Mouse (Mus musculus): Measurements from ENCODE around the gene Prr18. TPM values are rescaled to one million over a fixed set of nuclear protein-coding genes. Genes with fewer than 3 reads are reported as not detected.

The Prr18 gene
- total and polyA plus RNA-seq, 2 experiments from 2014 or later: not detected

GRCm38 (mm10) chr17:8297746-8298145, 39.5 kb upstream of the Prr18 start:
- TF ChIP-seq CTCF (IDR thresholded peaks at IDR 0.05; ENCODE audit: low read depth) (no peak), EP300 (IDR thresholded peaks at IDR 0.05; ENCODE audit: low read depth) (no peak)
- 72% methylated on average over 5 of the region's 5 CpGs for WGBS
- DNase-seq (ENCODE audit: low spot score) (no peak), ATAC-seq (ENCODE audit: insufficient read depth, low read depth) (no peak)
- Histone ChIP-seq H3K4me3 (ENCODE audit: low read depth, low read length) (no peak overlapping the region), H3K9me3 (replicated peaks; ENCODE audit: control insufficient read depth, low read length) (no peaks in the 10 kb centered on the region), H3K9ac (replicated peaks; ENCODE audit: low read depth, low read length) (no peak overlapping the region), H3K27me3 (ENCODE audit: control insufficient read depth, insufficient read depth, low read length) (no peaks in the 10 kb centered on the region), H3K27ac (ENCODE audit: low read depth) (no peak overlapping the region), H3K36me3 (replicated peaks; ENCODE audit: control insufficient read depth, insufficient read depth, low read length) (peaks cover 34% of the 10 kb centered on the region), H3K4me1 (ENCODE audit: control insufficient read depth, insufficient read depth) (no peaks in the 10 kb centered on the region), H3K4me2 (ENCODE audit: low read depth, low read length) (no peak overlapping the region)

GRCm38 (mm10) chr17:8298281-8298680, 39.0 kb upstream of the Prr18 start:
- no peak overlapping the region for H3K4me2 ChIP-seq (ENCODE audit: low read depth, low read length)
- ATAC-seq (ENCODE audit: insufficient read depth, low read depth) (no peak), DNase-seq (ENCODE audit: low spot score) (no peak)
- H3K4me3 ChIP-seq (ENCODE audit: low read depth, low read length): no peak overlapping the region
- H3K9ac ChIP-seq (replicated peaks; ENCODE audit: low read depth, low read length): no peak overlapping the region
- no peaks in the 10 kb centered on the region for H3K27me3 ChIP-seq (ENCODE audit: control insufficient read depth, insufficient read depth, low read length)
- TF ChIP-seq EP300 (IDR thresholded peaks at IDR 0.05; ENCODE audit: low read depth) (no peak), CTCF (IDR thresholded peaks at IDR 0.05; ENCODE audit: low read depth) (no peak)
- peaks cover 32% of the 10 kb centered on the region for H3K36me3 ChIP-seq (replicated peaks; ENCODE audit: control insufficient read depth, insufficient read depth, low read length)
- no peak overlapping the region for H3K27ac ChIP-seq (ENCODE audit: low read depth)
- no peaks in the 10 kb centered on the region for H3K9me3 ChIP-seq (replicated peaks; ENCODE audit: control insufficient read depth, low read length)
- no peaks in the 10 kb centered on the region for H3K4me1 ChIP-seq (ENCODE audit: control insufficient read depth, insufficient read depth)
- WGBS: 84% methylated on average over 2 of the region's 2 CpGs

- H3K27me3 ChIP-seq (ENCODE audit: control insufficient read depth, insufficient read depth, low read length): no peaks in the 10 kb centered on the region
These were observed 37.7 kb upstream of the Prr18 start for GRCm38 (mm10) chr17:8299524-8299923.

GRCm38 (mm10) chr17:8301515-8301914, 35.7 kb upstream of the Prr18 start:
- no peak for TF ChIP-seq EP300 (IDR thresholded peaks at IDR 0.05; ENCODE audit: low read depth)
- no peak for TF ChIP-seq CTCF (IDR thresholded peaks at IDR 0.05; ENCODE audit: low read depth)
- Histone ChIP-seq H3K4me2 (ENCODE audit: low read depth, low read length) (no peak overlapping the region), H3K9ac (replicated peaks; ENCODE audit: low read depth, low read length) (no peak overlapping the region), H3K27me3 (ENCODE audit: control insufficient read depth, insufficient read depth, low read length) (no peaks in the 10 kb centered on the region), H3K4me3 (ENCODE audit: low read depth, low read length) (no peak overlapping the region), H3K4me1 (ENCODE audit: control insufficient read depth, insufficient read depth) (no peaks in the 10 kb centered on the region), H3K36me3 (replicated peaks; ENCODE audit: control insufficient read depth, insufficient read depth, low read length) (peaks cover 20% of the 10 kb centered on the region), H3K27ac (ENCODE audit: low read depth) (no peak overlapping the region), H3K9me3 (replicated peaks; ENCODE audit: control insufficient read depth, low read length) (no peaks in the 10 kb centered on the region)
- 79% methylated on average over 4 of the region's 4 CpGs for WGBS
- ATAC-seq (ENCODE audit: insufficient read depth, low read depth) (no peak), DNase-seq (ENCODE audit: low spot score) (no peak)

More at GRCm38 (mm10) chr17:8299524-8299923, 37.7 kb upstream of the Prr18 start:
- Histone ChIP-seq H3K9me3 (replicated peaks; ENCODE audit: control insufficient read depth, low read length) (no peaks in the 10 kb centered on the region), H3K4me3 (ENCODE audit: low read depth, low read length) (no peak overlapping the region), H3K9ac (replicated peaks; ENCODE audit: low read depth, low read length) (no peak overlapping the region), H3K4me2 (ENCODE audit: low read depth, low read length) (no peak overlapping the region), H3K4me1 (ENCODE audit: control insufficient read depth, insufficient read depth) (no peaks in the 10 kb centered on the region), H3K27ac (ENCODE audit: low read depth) (no peak overlapping the region), H3K36me3 (replicated peaks; ENCODE audit: control insufficient read depth, insufficient read depth, low read length) (peaks cover 26% of the 10 kb centered on the region)
- no peak for ATAC-seq (ENCODE audit: insufficient read depth, low read depth)
- TF ChIP-seq CTCF (IDR thresholded peaks at IDR 0.05; ENCODE audit: low read depth): no peak
- no peak for TF ChIP-seq EP300 (IDR thresholded peaks at IDR 0.05; ENCODE audit: low read depth)
- no peak for DNase-seq (ENCODE audit: low spot score)

- Histone ChIP-seq H3K36me3 (replicated peaks; ENCODE audit: control insufficient read depth, insufficient read depth, low read length) (0 out of 2 replicates have a peak, but pooled peaks cover 11% of the 10 kb centered on the region), H3K4me2 (ENCODE audit: low read depth, low read length) (no peak overlapping the region), H3K27ac (ENCODE audit: low read depth) (no peak overlapping the region), H3K4me3 (ENCODE audit: low read depth, low read length) (no peak overlapping the region), H3K9ac (replicated peaks; ENCODE audit: low read depth, low read length) (no peak overlapping the region), H3K27me3 (ENCODE audit: control insufficient read depth, insufficient read depth, low read length) (no peaks in the 10 kb centered on the region), H3K4me1 (ENCODE audit: control insufficient read depth, insufficient read depth) (no peaks in the 10 kb centered on the region), H3K9me3 (replicated peaks; ENCODE audit: control insufficient read depth, low read length) (no peaks in the 10 kb centered on the region)
- ATAC-seq (ENCODE audit: insufficient read depth, low read depth): no peak
- DNase-seq (ENCODE audit: low spot score): no peak
- 68% methylated on average over 7 of the region's 7 CpGs for WGBS
- no peak for TF ChIP-seq EP300 (IDR thresholded peaks at IDR 0.05; ENCODE audit: low read depth)
- no peak for TF ChIP-seq CTCF (IDR thresholded peaks at IDR 0.05; ENCODE audit: low read depth)
These were observed 34.4 kb upstream of the Prr18 start for GRCm38 (mm10) chr17:8302772-8303438.

- no peak overlapping the region for H3K4me3 ChIP-seq (ENCODE audit: low read depth, low read length)
- no peaks in the 10 kb centered on the region for H3K4me1 ChIP-seq (ENCODE audit: control insufficient read depth, insufficient read depth)
- TF ChIP-seq CTCF (IDR thresholded peaks at IDR 0.05; ENCODE audit: low read depth) (no peak), EP300 (IDR thresholded peaks at IDR 0.05; ENCODE audit: low read depth) (no peak)
- no peak overlapping the region for H3K27ac ChIP-seq (ENCODE audit: low read depth)
- H3K9me3 ChIP-seq (replicated peaks; ENCODE audit: control insufficient read depth, low read length): no peaks in the 10 kb centered on the region
- 64% methylated on average over 5 of the region's 5 CpGs for WGBS
- no peak overlapping the region for H3K4me2 ChIP-seq (ENCODE audit: low read depth, low read length)
- no peak overlapping the region for H3K9ac ChIP-seq (replicated peaks; ENCODE audit: low read depth, low read length)
- ATAC-seq (ENCODE audit: insufficient read depth, low read depth) (no peak), DNase-seq (ENCODE audit: low spot score) (no peak)
- H3K36me3 ChIP-seq (replicated peaks; ENCODE audit: control insufficient read depth, insufficient read depth, low read length): 0 out of 2 replicates have a peak, but pooled peaks cover 7% of the 10 kb centered on the region
- H3K27me3 ChIP-seq (ENCODE audit: control insufficient read depth, insufficient read depth, low read length): no peaks in the 10 kb centered on the region
These were observed 33.6 kb upstream of the Prr18 start for GRCm38 (mm10) chr17:8303671-8304070.

Data from heart, postnatal 0 days (tissue).